In the genomic region with DNA sequence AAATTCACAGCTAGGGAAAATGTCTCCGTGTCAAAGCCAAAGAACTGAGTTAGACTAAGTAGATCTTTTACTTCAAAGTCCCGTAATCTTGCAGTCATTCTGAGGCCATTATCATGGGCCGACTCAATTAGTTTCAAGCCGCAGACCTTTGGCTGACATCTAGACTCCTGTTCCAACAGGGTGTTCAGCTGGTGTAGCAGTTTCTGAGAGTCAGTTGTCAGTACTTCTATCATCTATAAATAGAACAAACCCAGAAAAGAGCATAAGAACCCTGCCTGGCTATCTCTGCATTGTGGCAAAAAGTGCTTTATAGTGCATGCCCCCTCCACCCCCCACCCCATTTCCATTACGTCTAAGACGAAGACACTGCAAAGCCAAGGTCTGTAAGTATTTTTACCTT, we compare ENCODE assay signal across 10 mouse cellular contexts. TPM values are rescaled to one million over a fixed set of nuclear protein-coding genes. Genes with fewer than 3 reads are reported as not detected.
DNase-seq lines count a peak whose midpoint lies in the region; ATAC-seq and TF ChIP-seq lines count a peak whose summit lies in the region.
"Had no signal": no experiment of that assay in that cellular context is flagged by ENCODE, and none has a peak within 500 bp of the region (broad histone marks: within the 10 kb centered on the region; RNA-seq: fewer than 3 reads in every experiment).

No protein-coding gene starts in this region.

- H3K9me3 ChIP-seq in lung, embryonic 15.5 days, result no peaks in the 10 kb centered on the region
- H3K9me3 ChIP-seq in hindbrain, postnatal 0 days (ENCODE audit: low read length), result no peaks in the 10 kb centered on the region
- no peaks in the 10 kb centered on the region for H3K9me3 ChIP-seq in stomach, embryonic 14.5 days (ENCODE audit: control insufficient read depth, low read depth, low read length)

- no peaks in the 10 kb centered on the region for H3K27me3 ChIP-seq in lung, embryonic 15.5 days
- no peaks in the 10 kb centered on the region for H3K27me3 ChIP-seq in hindbrain, postnatal 0 days (ENCODE audit: insufficient read depth, low read length)
- no peaks in the 10 kb centered on the region for H3K27me3 ChIP-seq in stomach, embryonic 14.5 days (ENCODE audit: control insufficient read depth, insufficient read depth, low read length)

- TF ChIP-seq CTCF in hindbrain, postnatal 0 days (IDR thresholded peaks at IDR 0.05; ENCODE audit: low read depth), result no peak

- ATAC-seq in lung, embryonic 15.5 days (ENCODE audit: borderline replicate concordance, extremely low read depth, low FRiP score, low TSS enrichment), result no peak
- no peak for ATAC-seq in hindbrain, postnatal 0 days
- ATAC-seq in stomach, embryonic 14.5 days (ENCODE audit: insufficient number of reproducible peaks, insufficient read depth, low FRiP score, low read depth), result no peak

- H3K36me3 ChIP-seq in lung, embryonic 15.5 days, result peaks cover 16% of the 10 kb centered on the region; the same call in 1 of the 2 replicates
- H3K36me3 ChIP-seq in hindbrain, postnatal 0 days (ENCODE audit: insufficient read depth, low read length), result no peaks in the 10 kb centered on the region; the same call in 1 of the 2 replicates
- H3K36me3 ChIP-seq in stomach, embryonic 14.5 days (ENCODE audit: control insufficient read depth, insufficient read depth, low read length), result peaks cover 11% of the 10 kb centered on the region

- H3K4me2 ChIP-seq in lung, embryonic 15.5 days, result peak overlapping the region; percentile 73
- no peak overlapping the region for H3K4me2 ChIP-seq in hindbrain, postnatal 0 days (ENCODE audit: low read depth, low read length)
- peak overlapping the region; percentile 80; the same call in 1 of the 2 replicates for H3K4me2 ChIP-seq in stomach, embryonic 14.5 days (replicated peaks; ENCODE audit: low read depth, low read length)

- H3K4me1 ChIP-seq in lung, embryonic 15.5 days, result peaks cover 14% of the 10 kb centered on the region; the same call in 1 of the 2 replicates
- peaks cover 6% of the 10 kb centered on the region for H3K4me1 ChIP-seq in hindbrain, postnatal 0 days (ENCODE audit: insufficient read depth, low read length)
- peaks cover 5% of the 10 kb centered on the region; the same call in 1 of the 2 replicates for H3K4me1 ChIP-seq in stomach, embryonic 14.5 days (ENCODE audit: control insufficient read depth, insufficient read depth, low read length)

- no peak overlapping the region for H3K9ac ChIP-seq in lung, embryonic 15.5 days
- H3K9ac ChIP-seq in hindbrain, postnatal 0 days (replicated peaks; ENCODE audit: low read length), result no peak overlapping the region
- H3K9ac ChIP-seq in stomach, embryonic 14.5 days (replicated peaks; ENCODE audit: low read depth, low read length), result no peak overlapping the region

- WGBS in lung, embryonic 15.5 days, result 49% methylated on average over 6 of the region's 6 CpGs
- 75% methylated on average over 6 of the region's 6 CpGs for WGBS in hindbrain, postnatal 0 days
- WGBS in stomach, embryonic 14.5 days, result 42% methylated on average over 6 of the region's 6 CpGs

- peak; percentile 8 for DNase-seq in adrenal gland, postnatal 10 days
- DNase-seq in adrenal gland, adult 18-20 months (ENCODE audit: low spot score in 2 of 2), result no peak
- no peak for DNase-seq in lung, adult 18-20 months
- DNase-seq in hindbrain, postnatal 0 days (ENCODE audit: low spot score), result no peak
- DNase-seq in urinary bladder, postnatal 10 days (ENCODE audit: low spot score), result no peak
- no peak for DNase-seq in spleen, postnatal 10 days (ENCODE audit: low spot score in 2 of 2)
- DNase-seq: adrenal gland, adult 8-10 months; lung, postnatal 14 days had no signal

- H3K4me3 ChIP-seq in lung, embryonic 15.5 days, result peak overlapping the region; percentile 12; the same call in 1 of the 2 replicates
- 0 out of 2 replicates have a peak overlapping the region, but pooled peaks have one; percentile 90 for H3K4me3 ChIP-seq in hindbrain, postnatal 0 days (ENCODE audit: low read length)
- H3K4me3 ChIP-seq in stomach, embryonic 14.5 days (ENCODE audit: low read depth, low read length), result peak overlapping the region; percentile 5; the same call in 1 of the 2 replicates

- no peak overlapping the region for H3K27ac ChIP-seq in lung, embryonic 15.5 days
- H3K27ac ChIP-seq in hindbrain, postnatal 0 days, result no peak overlapping the region
- no peak overlapping the region for H3K27ac ChIP-seq in stomach, embryonic 14.5 days (ENCODE audit: low read length)

RNA-seq across cellular contexts. Expression of a gene that starts 1.3 kb away (rescaled TPM):
- 10 to 100 TPM; 71.1 to 96.0 TPM for total RNA-seq in adrenal gland, postnatal 10 days (2021)
- 10 to 100 TPM; 77.7 to 88.9 TPM for total RNA-seq in adrenal gland, adult 18-20 months (2021)
- polyA plus RNA-seq in lung, embryonic 15.5 days (2015; fragmentation: Nextera tagmentation; extraction: Ambion mirVana), result 39.0 and 39.2 TPM in 2 replicates
- 49.0 and 51.9 TPM in 2 replicates for total RNA-seq in hindbrain, postnatal 0 days (2014; rRNA removed)
- 31.0 and 33.1 TPM in 2 replicates for polyA plus RNA-seq in hindbrain, postnatal 0 days (2015; fragmentation: Nextera tagmentation; extraction: Ambion mirVana)
- polyA plus RNA-seq in stomach, embryonic 14.5 days (2014; fragmentation: Nextera tagmentation; extraction: Ambion mirVana), result 47.2 and 51.2 TPM in 2 replicates

RNA-seq across cellular contexts. Expression of a gene that starts 20.4 kb away (rescaled TPM):
- 10 to 100 TPM; 31.6 to 34.6 TPM for total RNA-seq in adrenal gland, postnatal 10 days (2021)
- 10 to 100 TPM; 23.1 to 29.9 TPM for total RNA-seq in adrenal gland, adult 18-20 months (2021)
- 156 and 161 TPM in 2 replicates for polyA plus RNA-seq in lung, embryonic 15.5 days (2015; fragmentation: Nextera tagmentation; extraction: Ambion mirVana)
- total RNA-seq in hindbrain, postnatal 0 days (2014; rRNA removed), result 21.5 and 22.4 TPM in 2 replicates
- polyA plus RNA-seq in hindbrain, postnatal 0 days (2015; fragmentation: Nextera tagmentation; extraction: Ambion mirVana), result 62.4 and 65.6 TPM in 2 replicates
- polyA plus RNA-seq in stomach, embryonic 14.5 days (2014; fragmentation: Nextera tagmentation; extraction: Ambion mirVana), result 143 and 149 TPM in 2 replicates

RNA-seq across cellular contexts. Expression of a gene that starts 20.6 kb away (rescaled TPM):
- total RNA-seq in adrenal gland, postnatal 10 days (2021), result 1 to 10 TPM; 7.5 to 9.1 TPM
- total RNA-seq in adrenal gland, adult 18-20 months (2021), result under 1 TPM; 0.58 to 0.60 TPM
- 51.7 and 57.0 TPM in 2 replicates for polyA plus RNA-seq in lung, embryonic 15.5 days (2015; fragmentation: Nextera tagmentation; extraction: Ambion mirVana)
- total RNA-seq in hindbrain, postnatal 0 days (2014; rRNA removed), result 2.7 and 4.8 TPM in 2 replicates
- 6.1 and 7.8 TPM in 2 replicates for polyA plus RNA-seq in hindbrain, postnatal 0 days (2015; fragmentation: Nextera tagmentation; extraction: Ambion mirVana)
- 50.5 and 52.2 TPM in 2 replicates for polyA plus RNA-seq in stomach, embryonic 14.5 days (2014; fragmentation: Nextera tagmentation; extraction: Ambion mirVana)

RNA-seq across cellular contexts. Expression of a gene that starts 58.8 kb away (rescaled TPM):
- total RNA-seq in adrenal gland, postnatal 10 days (2021), result 100 to 1,000 TPM in 1 of 2 experiments, 10 to 100 TPM in 1; 88.9 to 116 TPM
- total RNA-seq in adrenal gland, adult 18-20 months (2021), result 10 to 100 TPM; 65.5 to 68.3 TPM
- polyA plus RNA-seq in lung, embryonic 15.5 days (2015; fragmentation: Nextera tagmentation; extraction: Ambion mirVana), result 92.6 and 94.4 TPM in 2 replicates
- total RNA-seq in hindbrain, postnatal 0 days (2014; rRNA removed), result 27.4 and 34.9 TPM in 2 replicates
- 49.5 and 52.4 TPM in 2 replicates for polyA plus RNA-seq in hindbrain, postnatal 0 days (2015; fragmentation: Nextera tagmentation; extraction: Ambion mirVana)
- 91.7 and 93.8 TPM in 2 replicates for polyA plus RNA-seq in stomach, embryonic 14.5 days (2014; fragmentation: Nextera tagmentation; extraction: Ambion mirVana)

Comparison
In these comparisons a context has a peak if more than half of its experiments do, and no peak if none do; other contexts are left out.
1. H3K4me3 ChIP-seq: peak in every context shown above with its lines; median percentile 90 in hindbrain, postnatal 0 days; 12 in lung, embryonic 15.5 days; 5 in stomach, embryonic 14.5 days.